Mouse (Mus musculus) thymus, postnatal 36 days (tissue): ENCODE measurements around the gene H2-Ab1.

Experiments used
- DNase-seq, 2 experiments: peaks; one replicate each; pipeline ENCODE4 v3.0.0; 2022; ENCODE audit warnings: mixed read lengths in 2 of 2

Gene H2-Ab1

GRCm38 (mm10) chr17:34240366-34240765 lies 17.1 kb upstream of the H2-Ab1 start:
- no peak for DNase-seq

DNA sequence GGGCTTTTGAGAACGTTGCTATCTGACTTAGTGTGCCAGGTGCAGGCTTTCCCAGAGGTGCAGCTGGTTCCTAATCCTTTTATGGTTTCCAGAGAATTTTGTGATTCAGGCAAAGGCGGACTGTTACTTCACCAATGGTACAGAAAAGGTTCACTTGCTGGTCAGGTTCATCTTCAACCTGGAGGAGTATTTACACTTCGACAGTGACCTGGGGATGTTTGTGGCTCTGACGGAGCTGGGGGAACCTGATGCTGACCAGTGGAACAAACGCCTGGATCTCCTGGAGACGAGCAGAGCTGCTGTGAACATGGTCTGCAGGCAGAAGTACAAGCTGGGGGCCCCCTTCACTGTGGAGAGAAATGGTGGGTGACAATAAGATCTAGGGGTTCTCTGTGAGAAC lies 16.6 kb upstream of the H2-Ab1 start:
- no peak for DNase-seq

DNA sequence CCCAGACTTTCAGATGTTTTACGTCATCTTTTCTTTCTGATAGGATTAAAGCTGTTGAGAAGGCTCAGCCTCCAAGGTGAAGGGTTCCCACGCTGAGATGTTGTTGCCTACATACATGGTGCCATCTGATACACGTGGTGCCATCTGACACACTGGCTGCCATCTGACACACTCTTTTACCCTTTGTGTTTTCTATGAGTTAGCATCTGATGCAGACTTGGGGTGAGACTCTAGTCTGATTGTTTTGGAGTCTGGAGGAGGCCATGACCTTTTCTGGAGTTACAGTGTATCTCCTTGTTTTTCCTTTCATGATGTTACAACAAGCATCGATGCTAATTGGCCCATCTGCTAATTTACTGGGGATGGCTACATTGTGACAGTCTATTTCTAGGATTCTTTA lies 12.8 kb upstream of the H2-Ab1 start:
- DNase-seq, result no peak

DNA sequence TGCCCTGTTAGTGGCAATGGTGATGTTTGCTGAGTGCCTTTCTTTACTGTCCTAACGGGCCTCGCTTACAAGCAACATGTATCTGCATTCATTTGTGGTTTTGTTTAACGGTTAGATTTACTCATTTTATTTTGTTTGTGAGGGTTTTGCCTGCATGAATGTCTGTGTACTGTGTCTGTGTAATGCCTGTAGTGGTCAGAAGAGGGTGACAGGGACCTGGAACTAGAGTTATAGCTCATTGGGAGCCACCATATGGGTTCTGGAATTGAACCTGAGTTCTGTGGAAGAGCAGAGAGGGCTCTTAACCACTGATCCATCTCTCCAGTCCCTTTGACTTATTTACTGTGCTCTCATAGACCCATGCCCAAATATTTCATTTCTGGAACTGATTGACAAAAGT lies 10.4 kb upstream of the H2-Ab1 start:
- no peak for DNase-seq

- DNase-seq, result no peak
Measured at GRCm38 (mm10) chr17:34248764-34249163, 8.7 kb upstream of the H2-Ab1 start.

- no peak for DNase-seq
Measured at GRCm38 (mm10) chr17:34249361-34249760, 8.1 kb upstream of the H2-Ab1 start.

DNA sequence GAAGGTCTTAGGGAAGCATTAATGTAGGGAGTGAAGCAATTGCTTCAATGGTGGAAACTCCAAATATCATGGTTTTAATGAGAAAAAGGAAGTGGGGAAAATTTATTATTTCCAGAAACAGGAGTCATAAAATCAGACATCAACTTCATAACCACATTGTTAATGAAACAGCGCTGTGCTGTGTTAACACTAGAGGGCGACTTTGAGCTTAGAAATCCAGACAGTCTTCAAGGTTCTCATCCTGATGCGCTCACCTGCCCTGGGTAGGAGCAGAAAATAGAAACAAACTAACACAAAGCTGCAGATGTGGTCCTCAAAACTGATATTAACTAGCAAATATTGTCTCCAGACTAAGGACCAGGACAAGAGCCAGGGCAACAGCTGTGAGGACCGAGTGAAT lies 7.6 kb upstream of the H2-Ab1 start:
- no peak for DNase-seq

- DNase-seq, result no peak
Measured at GRCm38 (mm10) chr17:34251666-34252065, 5.8 kb upstream of the H2-Ab1 start.

- DNase-seq, result no peak
Measured at GRCm38 (mm10) chr17:34256501-34256900, 988 bp upstream of the H2-Ab1 start.

- DNase-seq, result no peak
Measured at GRCm38 (mm10) chr17:34260551-34260950, 3.1 kb downstream of the H2-Ab1 start.

- DNase-seq, result peak; percentile 16 to 30
Measured at GRCm38 (mm10) chr17:34261502-34261901, 4.0 kb downstream of the H2-Ab1 start.

DNA sequence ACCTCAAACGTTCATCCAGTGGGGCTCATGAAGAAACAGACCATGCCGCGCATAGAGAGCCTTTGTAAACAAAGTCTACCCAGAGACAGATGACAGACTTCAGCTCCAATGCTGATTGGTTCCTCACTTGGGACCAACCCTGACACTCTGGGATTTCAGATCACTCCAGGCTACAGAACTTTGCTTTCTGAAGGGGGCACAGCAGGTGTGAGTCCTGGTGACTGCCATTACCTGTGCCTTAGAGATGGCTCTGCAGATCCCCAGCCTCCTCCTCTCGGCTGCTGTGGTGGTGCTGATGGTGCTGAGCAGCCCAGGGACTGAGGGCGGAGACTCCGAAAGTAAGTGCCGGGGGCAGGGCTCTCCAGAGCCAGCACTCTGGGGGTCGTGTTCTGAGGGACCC lies 5.6 kb downstream of the H2-Ab1 start:
- DNase-seq, result peak; percentile 54 to 65

DNA sequence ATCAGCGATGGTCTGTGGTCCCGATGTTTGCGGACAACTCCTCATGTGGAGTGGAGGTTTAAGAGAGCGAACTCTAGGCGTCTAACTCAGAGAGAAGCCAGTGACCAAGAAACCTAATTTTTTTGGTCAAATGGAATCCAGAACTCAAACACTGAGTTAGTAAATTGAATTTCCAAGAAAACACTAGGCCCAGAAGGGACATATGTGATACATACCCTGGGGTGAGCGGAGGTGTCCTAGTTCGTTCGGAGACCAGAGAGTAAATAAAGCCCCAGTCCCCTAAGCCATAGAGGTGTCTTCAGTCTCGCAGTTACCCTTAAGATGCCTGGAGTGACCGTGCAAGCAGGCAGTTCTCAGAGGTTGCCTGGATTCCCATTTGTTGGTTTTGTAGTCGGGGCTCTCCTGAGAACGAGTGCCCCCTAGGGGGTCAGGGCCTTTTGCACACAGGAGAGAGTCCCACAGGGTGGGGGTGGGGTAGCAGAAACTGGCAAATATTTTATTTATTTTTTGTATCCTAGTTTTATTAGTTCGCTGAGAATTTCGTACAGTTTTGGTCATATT lies 6.4 kb downstream of the H2-Ab1 start:
- DNase-seq, result peak; percentile 52 to 61

GRCm38 (mm10) chr17:34264452-34265351 lies 7.2 kb downstream of the H2-Ab1 start:
- peak; percentile 30 to 39 for DNase-seq

GRCm38 (mm10) chr17:34268262-34268661 lies 10.8 kb downstream of the H2-Ab1 start:
- DNase-seq, result no peak

GRCm38 (mm10) chr17:34268748-34269147 lies 11.3 kb downstream of the H2-Ab1 start:
- no peak for DNase-seq

DNA sequence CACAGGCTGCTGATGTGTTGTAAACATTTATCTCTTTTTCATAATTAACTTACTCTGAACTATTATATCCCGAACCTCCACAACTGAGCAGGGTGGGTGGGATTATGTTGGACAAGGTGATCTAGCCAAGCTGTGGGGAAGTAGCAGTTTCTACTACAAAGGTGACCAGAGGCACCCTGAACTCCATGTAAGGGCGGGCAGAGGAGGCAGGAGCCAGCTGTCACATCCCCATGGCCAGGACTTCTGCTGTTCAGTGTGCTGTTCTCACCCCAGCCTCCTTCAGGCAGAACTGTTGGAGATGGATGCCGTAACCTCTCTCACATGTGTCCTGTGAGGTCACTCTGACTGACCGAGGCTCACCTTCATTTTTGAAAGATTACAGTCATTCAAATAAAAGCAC lies 12.3 kb downstream of the H2-Ab1 start:
- no peak for DNase-seq

DNA sequence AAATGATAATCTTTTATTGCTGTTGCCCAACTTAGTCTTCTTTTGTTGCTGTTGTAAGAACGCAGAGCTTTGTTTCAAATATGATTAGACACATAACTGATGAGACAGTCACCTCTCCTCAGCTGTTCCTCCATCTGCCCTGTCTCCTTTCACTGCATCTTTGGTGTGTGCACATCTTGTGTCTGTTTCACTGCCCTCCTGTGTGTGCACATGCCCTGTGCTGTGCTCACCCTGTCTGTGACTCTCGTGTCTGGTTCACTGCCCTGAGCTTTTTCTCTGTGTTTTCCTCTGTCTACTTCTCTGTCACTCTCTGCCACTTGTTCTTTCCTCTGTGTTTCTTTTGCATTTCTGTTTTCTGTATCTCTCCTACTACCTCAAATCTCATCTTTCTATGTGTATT lies 12.7 kb downstream of the H2-Ab1 start:
- DNase-seq, result no peak

DNA sequence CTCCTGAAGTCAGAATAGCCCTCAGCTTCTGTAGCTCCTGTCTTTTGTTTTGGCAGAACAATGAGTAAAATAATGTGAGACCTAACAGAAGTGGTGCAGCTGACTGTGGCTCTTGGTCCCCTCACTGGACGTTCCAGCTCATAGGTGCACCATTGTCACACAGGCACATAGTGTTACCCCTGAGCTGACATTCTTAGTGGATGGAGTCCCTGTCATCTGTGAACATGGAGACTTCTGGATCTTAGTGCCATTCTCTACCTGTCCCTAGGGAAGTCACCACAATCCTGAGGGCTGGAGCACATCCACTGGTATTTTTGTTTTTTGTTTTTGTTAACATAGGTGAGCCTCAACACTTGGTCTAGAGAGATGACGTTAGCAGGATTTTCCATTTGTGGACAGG lies 13.5 kb downstream of the H2-Ab1 start:
- DNase-seq, result no peak

DNA sequence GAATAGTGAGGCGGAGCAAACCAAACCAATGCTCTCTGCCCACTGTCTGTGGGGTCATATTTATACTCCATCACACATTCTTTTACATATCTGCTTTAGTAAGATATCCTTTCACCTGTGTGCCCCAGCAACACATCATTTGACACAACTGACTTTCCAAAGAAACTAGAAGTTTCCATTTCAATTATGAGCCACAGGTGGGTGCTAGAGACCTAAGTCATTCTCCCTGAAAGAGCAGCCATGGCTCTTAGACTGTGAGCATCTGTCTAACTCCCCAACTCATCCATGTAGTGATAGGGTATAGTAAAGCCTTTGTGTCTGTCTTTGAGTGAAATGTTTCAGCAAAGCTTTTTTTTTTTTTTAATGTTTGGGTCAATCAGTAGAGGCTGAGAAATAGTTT lies 14.6 kb downstream of the H2-Ab1 start:
- no peak for DNase-seq

DNA sequence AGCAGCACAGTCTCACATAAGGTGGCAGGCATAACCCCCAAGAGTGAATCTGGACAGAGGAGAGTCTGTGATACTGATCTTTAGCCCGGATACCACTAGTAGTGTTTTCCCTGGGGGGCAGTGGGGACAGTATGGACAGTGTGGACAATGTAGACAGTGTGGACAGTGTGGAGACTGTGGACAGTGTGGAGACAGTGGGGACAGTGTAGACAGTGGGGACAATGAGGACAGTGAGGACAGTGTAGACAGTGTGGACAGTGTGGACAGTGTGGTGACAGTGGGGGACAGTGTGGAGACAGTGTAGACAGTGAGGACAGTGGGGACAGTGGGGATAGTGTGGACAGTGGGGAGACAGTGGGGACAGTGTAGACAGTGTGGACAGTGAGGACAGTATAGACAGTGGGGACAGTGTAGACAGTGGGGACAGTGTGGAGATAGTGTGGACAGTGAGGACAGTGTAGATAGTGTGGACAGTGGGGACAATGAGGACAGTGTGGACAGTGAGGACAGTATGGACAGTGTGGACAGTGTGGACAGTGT lies 23.1 kb downstream of the H2-Ab1 start:
- DNase-seq, result no peak

GRCm38 (mm10) chr17:34281836-34282235 lies 24.3 kb downstream of the H2-Ab1 start:
- DNase-seq, result no peak

- DNase-seq, result no peak
Measured at GRCm38 (mm10) chr17:34285371-34285770, 27.9 kb downstream of the H2-Ab1 start.

DNA sequence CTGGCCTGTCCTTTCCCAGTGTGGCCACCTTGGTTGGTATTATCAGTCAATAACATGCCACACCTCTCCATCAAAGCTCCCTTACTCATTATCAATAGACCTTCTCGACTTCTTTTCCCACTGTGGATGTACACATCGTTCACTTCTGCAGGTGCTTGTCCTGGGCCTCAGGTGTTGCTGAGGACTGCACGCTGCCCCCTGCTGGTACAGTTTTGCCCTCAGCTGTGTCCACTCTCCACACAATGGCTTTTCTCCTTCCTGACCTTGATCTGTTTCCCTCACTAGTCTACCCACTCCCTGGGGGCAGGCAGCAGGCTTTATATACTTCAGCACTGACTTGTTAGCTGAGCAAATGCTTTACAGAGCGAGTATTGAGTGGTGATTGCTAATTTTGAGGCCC lies 28.4 kb downstream of the H2-Ab1 start:
- peak; percentile 52 to 61 for DNase-seq
